Mouse (Mus musculus) layer of hippocampus, adult 2 months (tissue): ENCODE measurements around the gene Pef1. TPM values are rescaled to one million over a fixed set of nuclear protein-coding genes. Genes with fewer than 3 reads are reported as not detected.
A peak's percentile ranks its signal among the peaks of the same experiment; 100 is the strongest.

ENCODE experiments used
- DNase-seq, 2 experiments: peaks; one replicate each; pipeline ENCODE4 v3.0.0; 2022; ENCODE audit warnings: low spot score in 2 of 2
- H3K27ac ChIP-seq: fragments of 200-600 bp; 2 replicates; pipeline ENCODE4 v1.8.1; 2022
- H3K4me3 ChIP-seq: fragments of 200-600 bp; 2 replicates; pipeline ENCODE4 v1.8.1; 2022; ENCODE audit warnings: mild to moderate bottlenecking
- CTCF ChIP-seq: fragments of 200-600 bp; conservative IDR thresholded peaks from 2 replicates; pipeline ENCODE4 v1.8.1; 2022; ENCODE audit warnings: antibody characterized with exemption, mild to moderate bottlenecking, moderate library complexity
- total RNA-seq, 2 experiments: library from RNA; stranded (reverse); gene quantifications; 2 replicates each; pipeline ENCODE4 v1.2.3; 2021

The Pef1 gene
- total RNA-seq, 2 experiments from 2014 or later, result 64.7 to 72.0 TPM

GRCm38 (mm10) chr4:130164121-130164520 lies 61.8 kb downstream of the Pef1 start:
- Histone ChIP-seq H3K27ac (peak overlapping the region; percentile 64; the same call in 1 of the 2 replicates), H3K4me3 (no peak overlapping the region)
- no peak for TF ChIP-seq CTCF
- no peak for DNase-seq

- Histone ChIP-seq H3K27ac (no peak overlapping the region; the same call in 1 of the 2 replicates), H3K4me3 (no peak overlapping the region)
- no peak for DNase-seq
- TF ChIP-seq CTCF, result no peak
These were observed 63.7 kb downstream of the Pef1 start for GRCm38 (mm10) chr4:130166061-130166460.

- H3K4me3 ChIP-seq, result no peak overlapping the region
- H3K27ac ChIP-seq, result peak overlapping the region; percentile 39; the same call in 1 of the 2 replicates
- TF ChIP-seq CTCF, result no peak
- no peak for DNase-seq
These were observed 64.2 kb downstream of the Pef1 start for GRCm38 (mm10) chr4:130166592-130166991.

GRCm38 (mm10) chr4:130167321-130167720 lies 65.0 kb downstream of the Pef1 start:
- DNase-seq, result no peak
- no peak overlapping the region for H3K4me3 ChIP-seq
- no peak for TF ChIP-seq CTCF
- no peak overlapping the region; the same call in 1 of the 2 replicates for H3K27ac ChIP-seq

- Histone ChIP-seq H3K27ac (no peak overlapping the region; the same call in 1 of the 2 replicates), H3K4me3 (no peak overlapping the region; the same call in 1 of the 2 replicates)
- no peak for TF ChIP-seq CTCF
- no peak for DNase-seq
These were observed 65.5 kb downstream of the Pef1 start for GRCm38 (mm10) chr4:130167814-130168213.

- no peak for DNase-seq
- Histone ChIP-seq H3K27ac (peak overlapping the region; percentile 53), H3K4me3 (no peak overlapping the region; the same call in 1 of the 2 replicates)
- no peak for TF ChIP-seq CTCF
These were observed 66.2 kb downstream of the Pef1 start for GRCm38 (mm10) chr4:130168280-130169183.

- Histone ChIP-seq H3K27ac (peak overlapping the region; percentile 53; the same call in 1 of the 2 replicates), H3K4me3 (no peak overlapping the region)
- no peak for DNase-seq
- no peak for TF ChIP-seq CTCF
These were observed 67.1 kb downstream of the Pef1 start for GRCm38 (mm10) chr4:130169411-130169971.

- TF ChIP-seq CTCF, result no peak
- no peak overlapping the region for H3K4me3 ChIP-seq
- H3K27ac ChIP-seq, result no peak overlapping the region
These were observed 68.0 kb downstream of the Pef1 start for GRCm38 (mm10) chr4:130170362-130170761.

GRCm38 (mm10) chr4:130171951-130172765 lies 69.8 kb downstream of the Pef1 start:
- no peak for TF ChIP-seq CTCF
- H3K4me3 ChIP-seq, result no peak overlapping the region
- H3K27ac ChIP-seq, result no peak overlapping the region
- DNase-seq, result no peak

More at GRCm38 (mm10) chr4:130170362-130170761, 68.0 kb downstream of the Pef1 start:
- no peak for DNase-seq

GRCm38 (mm10) chr4:130173060-130173822 lies 70.9 kb downstream of the Pef1 start:
- no peak for TF ChIP-seq CTCF
- Histone ChIP-seq H3K4me3 (peak overlapping the region; percentile 23), H3K27ac (peak overlapping the region; percentile 62; the same call in 1 of the 2 replicates)
- no peak for DNase-seq

- Histone ChIP-seq H3K27ac (peak overlapping the region; percentile 62; the same call in 1 of the 2 replicates), H3K4me3 (peak overlapping the region; percentile 23)
- no peak for DNase-seq
These were observed 71.6 kb downstream of the Pef1 start for GRCm38 (mm10) chr4:130173911-130174311.

More at GRCm38 (mm10) chr4:130173911-130174311, 71.6 kb downstream of the Pef1 start:
- TF ChIP-seq CTCF, result no peak
